Mouse (Mus musculus) layer of hippocampus, postnatal 36 days (tissue): ENCODE data around the gene Kcnma1. TPM values are rescaled to one million over a fixed set of nuclear protein-coding genes. Genes with fewer than 3 reads are reported as not detected.

Experiments
- DNase-seq, 2 experiments: peaks; one replicate each; pipeline ENCODE4 v3.0.0; 2022
- total RNA-seq, 2 experiments: library from RNA; stranded (reverse); gene quantifications; 2 replicates each; pipeline ENCODE4 v1.2.3; 2021

The Kcnma1 gene
- total RNA-seq, 2 experiments from 2014 or later, result 138 to 151 TPM

GRCm38 (mm10) chr14:23666420-23666819 lies 347.9 kb downstream of the Kcnma1 start:
- no peak for DNase-seq

- DNase-seq, result no peak
These were observed 362.6 kb downstream of the Kcnma1 start for GRCm38 (mm10) chr14:23651682-23652081.

GRCm38 (mm10) chr14:23650126-23650525 lies 364.2 kb downstream of the Kcnma1 start:
- no peak for DNase-seq

GRCm38 (mm10) chr14:23645361-23646063 lies 368.8 kb downstream of the Kcnma1 start:
- no peak for DNase-seq

- DNase-seq, result no peak
These were observed 371.1 kb downstream of the Kcnma1 start for GRCm38 (mm10) chr14:23643162-23643561.

- DNase-seq, result no peak
These were observed 373.6 kb downstream of the Kcnma1 start for GRCm38 (mm10) chr14:23640665-23641064.

- no peak for DNase-seq
These were observed 376.1 kb downstream of the Kcnma1 start for GRCm38 (mm10) chr14:23638078-23638695.

GRCm38 (mm10) chr14:23635903-23636302 lies 378.4 kb downstream of the Kcnma1 start:
- no peak for DNase-seq

- no peak for DNase-seq
These were observed 381.2 kb downstream of the Kcnma1 start for GRCm38 (mm10) chr14:23633011-23633595.

GRCm38 (mm10) chr14:23626925-23627324 lies 387.4 kb downstream of the Kcnma1 start:
- no peak for DNase-seq

GRCm38 (mm10) chr14:23626114-23626513 lies 388.2 kb downstream of the Kcnma1 start:
- no peak for DNase-seq

GRCm38 (mm10) chr14:23625436-23625835 lies 388.9 kb downstream of the Kcnma1 start:
- DNase-seq, result no peak

- DNase-seq, result no peak
These were observed 389.8 kb downstream of the Kcnma1 start for GRCm38 (mm10) chr14:23624455-23624854.

- no peak for DNase-seq
These were observed 393.6 kb downstream of the Kcnma1 start for GRCm38 (mm10) chr14:23620685-23621084.

GRCm38 (mm10) chr14:23618973-23619372 lies 395.3 kb downstream of the Kcnma1 start:
- DNase-seq, result no peak

GRCm38 (mm10) chr14:23618081-23618480 lies 396.2 kb downstream of the Kcnma1 start:
- no peak for DNase-seq

GRCm38 (mm10) chr14:23610054-23610453 lies 404.2 kb downstream of the Kcnma1 start:
- DNase-seq, result no peak

- no peak for DNase-seq
These were observed 408.6 kb downstream of the Kcnma1 start for GRCm38 (mm10) chr14:23605740-23606139.

GRCm38 (mm10) chr14:23602937-23603336 lies 411.4 kb downstream of the Kcnma1 start:
- no peak for DNase-seq

- DNase-seq, result no peak
These were observed 412.2 kb downstream of the Kcnma1 start for GRCm38 (mm10) chr14:23602054-23602453.

- DNase-seq, result no peak
These were observed 419.7 kb downstream of the Kcnma1 start for GRCm38 (mm10) chr14:23594629-23595028.

GRCm38 (mm10) chr14:23592826-23593447 lies 421.4 kb downstream of the Kcnma1 start:
- no peak for DNase-seq

- no peak for DNase-seq
These were observed 424.4 kb downstream of the Kcnma1 start for GRCm38 (mm10) chr14:23589744-23590481.
